Mouse (Mus musculus) neural tube, embryonic 11.5 days (tissue): ENCODE data around the gene Ercc1. TPM values are rescaled to one million over a fixed set of nuclear protein-coding genes. Genes with fewer than 3 reads are reported as not detected.

Experiments used
- ATAC-seq: fragments of 200-750 bp; cut with Nextera tagmentation; 2 replicates; pipeline ENCODE4 v1.8.0; 2017; ENCODE audit warnings: moderate number of reproducible peaks, mild to moderate bottlenecking, moderate TSS enrichment, moderate library complexity; ENCODE audit not compliant: insufficient read depth, low FRiP score, low TSS enrichment
- DNase-seq: peaks from one replicate; pipeline ENCODE4 v3.0.0-alpha.2; 2015; ENCODE audit warnings: low spot score
- H3K27ac ChIP-seq: fragments of 300-500 bp; sonication (generic); 2 replicates; pipeline ENCODE4 v1.5.1; 2014; ENCODE audit warnings: low read depth, mild to moderate bottlenecking, low read length
- H3K27me3 ChIP-seq: fragments of 300-500 bp; sonication (generic); 2 replicates; pipeline ENCODE4 v1.6.1; 2014; ENCODE audit warnings: mild to moderate bottlenecking, low read length, mixed read lengths; ENCODE audit not compliant: control insufficient read depth, insufficient read depth
- H3K36me3 ChIP-seq: fragments of 300-500 bp; sonication (generic); 2 replicates; pipeline ENCODE4 v1.6.1; 2014; ENCODE audit warnings: mild to moderate bottlenecking, low read length, moderate library complexity, mixed read lengths; ENCODE audit not compliant: control insufficient read depth, insufficient read depth
- H3K4me1 ChIP-seq: fragments of 300-500 bp; sonication (generic); 2 replicates; pipeline ENCODE4 v1.6.1; 2014; ENCODE audit warnings: low read length, mixed read lengths; ENCODE audit not compliant: control insufficient read depth, insufficient read depth
- H3K4me2 ChIP-seq: fragments of 300-500 bp; sonication (generic); 2 replicates; pipeline ENCODE4 v1.6.1; 2014; ENCODE audit warnings: low read depth, mild to moderate bottlenecking, moderate library complexity
- H3K4me3 ChIP-seq: fragments of 300-500 bp; sonication (generic); 2 replicates; pipeline ENCODE4 v1.5.1; 2014; ENCODE audit warnings: low read depth, low read length
- H3K9ac ChIP-seq: fragments of 300-500 bp; sonication (generic); 2 replicates; pipeline ENCODE4 v1.6.1; 2014; ENCODE audit warnings: mild to moderate bottlenecking, low read length
- H3K9me3 ChIP-seq: fragments of 300-500 bp; sonication (generic); 2 replicates; pipeline ENCODE4 v1.6.1; 2016; ENCODE audit warnings: low read length; ENCODE audit not compliant: control insufficient read depth
- WGBS: fragments of 180-500 bp; shearing (Covaris S2); extraction: QIAGEN DNeasy Blood & Tissue Kit; methylation state at CpG from one replicate; pipeline ENCODE4 v1.1.7; 2014; 5-methylcytosine and 5-hydroxymethylcytosine counted together
- polyA plus RNA-seq: library from polyadenylated mRNA; unstranded; fragments of >200 nt; fragmentation: Nextera tagmentation; extraction: Ambion mirVana; gene quantifications from 2 replicates; pipeline ENCODE4 v1.2.1, GENCODE M21; 2014

Gene Ercc1
- polyA plus RNA-seq, 1 experiment from 2014 or later = 91.8 TPM

DNA sequence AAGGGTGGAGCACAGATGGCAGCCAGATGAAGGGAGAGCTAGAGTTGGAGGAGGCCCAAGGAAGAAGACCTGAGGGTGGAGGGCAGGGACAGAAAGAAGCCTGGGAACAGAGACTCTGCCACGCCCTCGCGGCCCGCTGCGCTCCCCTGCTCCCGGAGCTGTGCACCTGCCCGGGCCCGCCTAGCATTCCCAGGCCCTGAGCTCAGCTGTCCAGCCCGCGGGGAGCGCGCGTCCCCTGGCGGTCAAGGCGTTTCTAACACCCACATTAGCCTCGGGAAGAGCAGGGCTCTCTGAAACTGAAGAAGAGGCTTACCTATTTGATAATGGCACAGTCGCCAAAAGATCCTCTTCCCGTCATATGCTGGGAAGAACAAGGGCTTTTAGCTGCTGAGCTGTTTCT is 19.3 kb downstream of the Ercc1 start:
- Histone ChIP-seq H3K9ac (no peak overlapping the region), H3K4me3 (no peak overlapping the region), H3K4me1 (no peaks in the 10 kb centered on the region; the same call in 1 of the 2 replicates), H3K27ac (no peak overlapping the region), H3K36me3 (no peaks in the 10 kb centered on the region), H3K4me2 (no peak overlapping the region), H3K9me3 (no peaks in the 10 kb centered on the region), H3K27me3 (no peaks in the 10 kb centered on the region)
- ATAC-seq (no peak), DNase-seq (peak; percentile 69)
- WGBS = 4% methylated on average over 18 of the region's 18 CpGs

DNA sequence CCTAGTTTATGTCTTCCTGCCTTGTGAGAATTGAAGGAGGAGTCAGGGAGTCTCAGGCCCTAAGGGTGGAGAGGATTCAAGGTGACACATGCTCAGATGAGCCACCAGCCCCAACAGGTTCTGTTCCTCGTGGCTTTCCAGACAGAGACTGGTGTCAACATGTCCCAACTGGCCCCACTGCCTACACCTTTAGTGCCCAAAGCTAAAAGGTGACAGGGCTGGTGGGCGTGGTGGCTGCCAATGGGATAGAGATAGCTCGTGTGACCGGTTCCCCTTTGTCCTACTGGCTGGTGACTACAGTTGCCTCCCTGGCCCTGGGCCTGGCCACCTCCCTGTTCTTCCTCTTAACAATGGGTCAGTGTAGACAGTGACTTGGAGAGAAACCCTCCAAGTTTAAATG is 20.8 kb downstream of the Ercc1 start:
- no peaks in the 10 kb centered on the region for H3K9me3 ChIP-seq
- ATAC-seq (no peak), DNase-seq (no peak)
- WGBS = 79% methylated on average over 4 of the region's 4 CpGs
- H3K9ac ChIP-seq = no peak overlapping the region
- no peak overlapping the region for H3K27ac ChIP-seq
- H3K27me3 ChIP-seq = no peaks in the 10 kb centered on the region
- no peaks in the 10 kb centered on the region for H3K4me1 ChIP-seq
- no peak overlapping the region for H3K4me2 ChIP-seq
- H3K36me3 ChIP-seq = no peaks in the 10 kb centered on the region
- H3K4me3 ChIP-seq = no peak overlapping the region

DNA sequence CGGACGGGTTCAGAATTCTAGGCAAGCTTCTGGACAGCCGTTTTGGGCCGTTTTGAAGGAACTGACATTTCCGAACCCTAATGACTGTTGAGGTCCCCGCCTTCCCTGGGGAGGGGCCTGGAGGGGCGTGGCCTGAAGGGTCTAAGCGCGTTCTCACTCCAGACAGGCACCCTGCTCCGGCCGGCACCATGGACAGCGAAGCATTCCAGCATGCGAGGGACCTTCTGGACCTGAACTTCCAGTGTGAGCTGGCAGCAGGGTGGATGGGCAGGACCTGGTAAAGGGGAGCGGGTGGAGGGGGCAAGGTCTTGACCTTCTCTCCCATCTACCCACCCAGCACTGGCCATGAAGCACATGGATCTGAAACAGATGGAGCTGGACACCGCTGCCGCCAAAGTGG is 23.8 kb downstream of the Ercc1 start:
- H3K4me3 ChIP-seq = no peak overlapping the region
- no peak overlapping the region for H3K27ac ChIP-seq
- 23% methylated on average over 16 of the region's 16 CpGs for WGBS
- H3K4me1 ChIP-seq = no peaks in the 10 kb centered on the region
- no peaks in the 10 kb centered on the region for H3K36me3 ChIP-seq
- no peak overlapping the region for H3K9ac ChIP-seq
- no peaks in the 10 kb centered on the region for H3K27me3 ChIP-seq
- H3K4me2 ChIP-seq = no peak overlapping the region
- no peaks in the 10 kb centered on the region for H3K9me3 ChIP-seq
- ATAC-seq = no peak
- DNase-seq = no peak

DNA sequence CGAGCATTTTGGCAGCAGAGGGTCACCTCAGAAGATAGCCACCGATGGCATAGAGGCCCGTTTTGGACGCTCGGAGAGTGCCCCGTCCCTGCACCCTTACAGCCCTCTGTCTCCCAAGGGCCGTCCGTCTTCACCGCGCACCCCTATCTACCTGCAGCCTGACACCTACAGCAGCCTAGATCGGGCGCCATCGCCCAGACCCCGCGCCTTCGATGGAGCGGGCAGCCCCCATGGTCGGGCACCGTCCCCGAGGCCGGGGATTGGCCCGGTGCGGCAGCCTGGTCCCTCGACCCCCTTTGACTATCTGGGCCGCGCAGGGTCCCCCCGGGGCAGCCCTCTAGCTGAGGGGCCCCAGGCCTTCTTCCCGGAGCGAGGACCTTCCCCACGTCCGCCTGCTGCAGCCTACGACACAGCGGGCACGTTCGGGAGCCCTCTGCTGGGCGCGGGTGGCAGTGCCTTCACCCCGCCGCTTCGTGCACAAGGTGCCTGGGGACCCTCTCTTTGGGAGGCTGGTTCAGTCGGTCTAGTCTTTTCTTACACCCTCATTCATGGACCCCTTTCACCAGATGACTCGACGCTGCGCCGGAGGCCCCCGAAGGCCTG is 25.3 kb downstream of the Ercc1 start:
- no peaks in the 10 kb centered on the region for H3K27me3 ChIP-seq
- DNase-seq (peak; percentile 82), ATAC-seq (peak; percentile 67)
- H3K9me3 ChIP-seq = no peaks in the 10 kb centered on the region
- peak overlapping the region; percentile 25 for H3K4me3 ChIP-seq
- H3K4me2 ChIP-seq = peak overlapping the region; percentile 56
- H3K9ac ChIP-seq = peak overlapping the region; percentile 37
- H3K36me3 ChIP-seq = no peaks in the 10 kb centered on the region
- WGBS = 11% methylated on average over 46 of the region's 46 CpGs
- no peak overlapping the region for H3K27ac ChIP-seq
- no peaks in the 10 kb centered on the region for H3K4me1 ChIP-seq

DNA sequence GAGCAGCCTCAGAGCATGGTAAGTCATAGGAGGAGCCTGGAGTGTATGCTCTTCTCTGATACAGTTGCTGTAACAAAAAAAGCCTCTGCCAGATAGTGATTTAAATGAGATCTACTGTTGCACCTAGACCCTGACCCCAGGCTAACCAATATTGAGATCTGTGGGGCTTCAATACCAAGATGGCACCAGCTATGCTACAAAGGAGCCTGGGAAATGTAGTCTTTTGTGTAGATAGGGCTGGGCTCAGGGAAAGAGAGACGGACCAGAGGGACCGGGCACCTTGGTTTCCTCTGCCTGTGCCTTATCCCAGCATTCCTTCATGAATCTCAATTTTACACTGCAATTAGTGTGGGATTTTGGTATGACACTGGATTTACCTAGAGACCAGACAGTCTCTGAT is 28.8 kb downstream of the Ercc1 start:
- no peaks in the 10 kb centered on the region for H3K36me3 ChIP-seq
- H3K4me3 ChIP-seq = no peak overlapping the region
- no peaks in the 10 kb centered on the region for H3K27me3 ChIP-seq
- H3K4me1 ChIP-seq = no peaks in the 10 kb centered on the region
- no peak overlapping the region for H3K27ac ChIP-seq
- ATAC-seq (no peak), DNase-seq (no peak)
- no peak overlapping the region for H3K4me2 ChIP-seq
- H3K9ac ChIP-seq = no peak overlapping the region
- H3K9me3 ChIP-seq = no peaks in the 10 kb centered on the region
- 83% methylated on average over 2 of the region's 2 CpGs for WGBS

DNA sequence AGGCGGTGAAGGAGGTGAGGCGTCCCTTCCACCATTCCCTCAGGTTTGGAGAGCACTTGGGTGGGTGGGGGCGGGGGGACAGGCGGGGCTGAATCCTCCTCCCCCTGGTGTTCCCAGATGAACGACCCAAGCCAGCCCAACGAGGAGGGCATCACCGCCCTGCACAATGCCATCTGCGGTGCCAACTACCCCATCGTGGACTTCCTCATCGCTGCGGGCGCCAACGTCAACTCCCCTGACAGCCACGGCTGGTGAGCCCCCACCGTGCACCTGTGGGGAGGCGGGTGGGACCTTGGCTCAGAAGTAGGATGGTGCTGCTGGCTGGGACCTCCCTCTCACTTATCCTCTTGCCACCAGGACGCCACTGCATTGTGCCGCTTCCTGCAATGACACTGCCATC is 30.8 kb downstream of the Ercc1 start:
- no peaks in the 10 kb centered on the region for H3K9me3 ChIP-seq
- no peaks in the 10 kb centered on the region for H3K27me3 ChIP-seq
- ATAC-seq (no peak), DNase-seq (no peak)
- H3K4me3 ChIP-seq = no peak overlapping the region
- no peaks in the 10 kb centered on the region for H3K36me3 ChIP-seq
- no peak overlapping the region for H3K9ac ChIP-seq
- 74% methylated on average over 15 of the region's 18 CpGs for WGBS
- H3K4me1 ChIP-seq = no peaks in the 10 kb centered on the region
- H3K27ac ChIP-seq = no peak overlapping the region
- no peak overlapping the region for H3K4me2 ChIP-seq

DNA sequence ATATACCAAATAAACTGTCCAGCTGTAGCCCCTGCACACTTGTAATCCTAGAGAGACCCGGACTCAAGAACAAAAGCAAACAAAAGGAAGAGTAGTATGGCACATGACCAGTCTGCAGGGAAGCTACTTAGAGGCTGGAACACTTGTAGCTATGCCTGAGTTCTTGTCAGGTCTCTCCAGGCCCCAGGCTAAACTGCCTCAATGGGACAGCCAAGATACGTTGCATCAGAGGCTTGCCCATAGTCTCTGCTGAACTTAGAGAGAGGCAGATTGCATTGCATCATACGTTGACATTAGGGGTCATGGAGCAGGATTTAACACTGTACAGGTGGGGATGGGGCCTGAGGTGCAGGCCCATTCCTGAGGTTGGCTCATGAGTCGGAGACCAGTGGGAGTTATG is 31.4 kb downstream of the Ercc1 start:
- Histone ChIP-seq H3K27ac (no peak overlapping the region), H3K9me3 (no peaks in the 10 kb centered on the region), H3K27me3 (no peaks in the 10 kb centered on the region), H3K36me3 (no peaks in the 10 kb centered on the region), H3K4me1 (no peaks in the 10 kb centered on the region), H3K4me2 (no peak overlapping the region), H3K4me3 (no peak overlapping the region), H3K9ac (no peak overlapping the region)
- no peak for DNase-seq
- 92% methylated on average over 4 of the region's 4 CpGs for WGBS
- ATAC-seq = no peak

DNA sequence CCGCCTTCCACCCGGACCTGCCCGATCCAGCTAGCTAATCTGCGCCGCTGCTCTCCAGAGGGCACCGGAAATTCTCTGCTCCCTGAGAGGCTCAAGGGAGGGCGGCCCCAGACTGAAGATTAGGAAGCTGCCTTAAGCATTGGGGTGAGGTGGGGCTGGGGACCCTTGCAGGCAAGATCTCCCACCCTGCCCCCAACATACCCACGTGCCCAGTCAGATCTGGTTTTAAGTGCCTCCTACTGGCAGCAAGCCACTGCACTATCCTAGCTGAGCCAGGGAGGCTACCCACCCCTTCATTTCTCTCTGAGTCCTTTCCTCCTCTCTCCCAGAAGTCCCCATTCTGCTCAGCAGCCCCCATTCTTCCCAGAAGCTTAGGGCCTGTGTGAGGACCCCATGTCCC is 33.5 kb downstream of the Ercc1 start:
- no peaks in the 10 kb centered on the region for H3K36me3 ChIP-seq
- H3K27ac ChIP-seq = no peak overlapping the region
- no peak overlapping the region for H3K4me2 ChIP-seq
- ATAC-seq (no peak), DNase-seq (no peak)
- no peaks in the 10 kb centered on the region for H3K27me3 ChIP-seq
- no peaks in the 10 kb centered on the region for H3K9me3 ChIP-seq
- peaks cover 4% of the 10 kb centered on the region for H3K4me1 ChIP-seq
- no peak overlapping the region for H3K9ac ChIP-seq
- no peak overlapping the region for H3K4me3 ChIP-seq
- 82% methylated on average over 8 of the region's 8 CpGs for WGBS

DNA sequence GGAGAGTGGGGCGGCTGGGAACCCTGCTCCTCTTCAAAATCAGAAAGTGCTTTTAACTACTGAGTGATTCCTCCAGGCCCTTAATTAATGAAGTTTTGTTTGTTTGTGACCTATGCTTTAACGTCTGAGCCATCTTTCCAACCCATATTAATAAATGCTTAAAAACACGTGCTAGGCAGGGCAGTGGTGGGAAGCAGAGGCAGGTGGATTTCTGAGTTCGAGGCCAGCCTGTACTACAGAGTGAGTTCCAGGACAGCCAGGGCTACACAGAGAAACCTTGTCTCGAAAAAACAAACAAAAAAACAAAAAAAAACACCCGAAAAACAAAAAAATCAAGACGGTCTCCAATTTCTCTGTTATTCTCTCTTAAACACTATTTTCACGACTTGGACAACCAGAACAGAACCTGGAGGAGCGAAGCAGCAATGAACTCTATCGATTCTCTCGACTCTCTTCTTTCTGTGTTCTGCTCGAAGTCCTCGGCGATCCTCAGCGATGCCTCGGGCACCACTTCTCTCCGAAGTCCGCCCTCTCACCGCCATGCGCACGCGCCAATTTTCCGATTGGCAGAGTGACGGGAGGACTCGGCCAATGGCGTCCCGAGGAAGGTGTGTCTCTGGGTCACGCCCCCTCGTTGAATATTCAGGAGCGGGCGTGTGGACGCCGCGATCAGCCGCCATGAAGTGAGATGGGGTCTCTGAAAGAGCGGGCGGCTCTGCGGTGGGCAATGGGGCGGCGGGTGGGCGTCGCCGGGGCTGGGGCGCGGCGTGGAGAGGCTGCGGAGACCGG is 37.0 kb downstream of the Ercc1 start, which contains the start of gene Ercc2:
Gene Ercc2 (plus strand): TSS at position 634 of the 789 bp plus-strand sequence.
- Histone ChIP-seq H3K4me1 (peaks cover 4% of the 10 kb centered on the region), H3K4me3 (peak within 1 kb of the TSS; percentile 60), H3K27ac (no peak within 1 kb of the TSS), H3K4me2 (peak within 1 kb of the TSS; percentile 78), H3K27me3 (no peaks in the 10 kb centered on the region), H3K9ac (peak within 1 kb of the TSS; percentile 44), H3K9me3 (no peaks in the 10 kb centered on the region), H3K36me3 (peaks cover 13% of the 10 kb centered on the region)
- ATAC-seq (peak; percentile 95), DNase-seq (peak; percentile 99)
- 9% methylated on average over 35 of the region's 48 CpGs for WGBS
